ENCODE assay signal across 8 mouse cellular contexts in the genomic region with DNA sequence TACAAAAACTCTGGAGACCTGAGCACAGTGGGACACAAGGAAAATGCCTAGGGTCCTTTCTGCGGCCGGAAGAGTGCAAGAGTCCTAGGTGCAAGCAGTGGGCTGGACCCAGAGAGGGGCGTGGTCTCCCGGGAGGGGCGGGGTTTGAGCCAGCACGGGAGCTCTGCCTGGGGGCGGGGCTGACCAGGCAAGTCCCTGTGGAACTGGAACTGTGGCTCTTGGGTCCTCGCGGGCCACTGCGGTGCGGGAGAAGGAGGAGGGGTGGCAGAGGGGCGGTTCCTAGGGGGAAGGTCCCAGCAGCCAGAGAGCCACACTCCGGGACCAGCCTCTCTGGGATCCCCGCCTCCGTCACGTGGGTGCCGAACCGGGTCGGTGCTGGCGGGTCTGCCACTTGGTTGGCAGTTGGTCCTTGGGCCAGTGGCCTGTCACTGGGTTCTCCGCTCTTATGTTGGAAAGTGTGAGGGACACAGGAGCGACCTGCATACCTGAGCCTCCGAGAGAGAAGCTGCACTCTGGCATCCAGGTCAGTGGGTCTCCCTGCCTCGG. TPM values are rescaled to one million over a fixed set of nuclear protein-coding genes. Genes with fewer than 3 reads are reported as not detected.
DNase-seq lines count a peak whose midpoint lies in the region; ATAC-seq lines count a peak whose summit lies in the region.

A gene (plus strand): TSS at position 351 of the 546 bp plus-strand sequence.

- H3K27me3 ChIP-seq in embryonic facial prominence, embryonic 11.5 days (ENCODE audit: control insufficient read depth, insufficient read depth, low read length) = no peaks in the 10 kb centered on the region
- no peaks in the 10 kb centered on the region for H3K27me3 ChIP-seq in intestine, embryonic 16.5 days (replicated peaks; ENCODE audit: control insufficient read depth, insufficient read depth, low read length)

- ATAC-seq in embryonic facial prominence, embryonic 11.5 days (replicated peaks; ENCODE audit: insufficient number of reproducible peaks, low FRiP score, low TSS enrichment, low read depth) = peak; percentile 92
- ATAC-seq in intestine, embryonic 16.5 days = peak; percentile 99
- peak; percentile 86 for ATAC-seq in megakaryocyte progenitor cell, adult 5-6 weeks (replicated peaks; ENCODE audit: poor library complexity)

- DNase-seq in adrenal gland, postnatal 25 days = peak; percentile 98
- peak; percentile 87 for DNase-seq in embryonic facial prominence, embryonic 11.5 days (ENCODE audit: low spot score)
- peak; percentile 55 for DNase-seq in gonadal fat pad, adult 2 months (ENCODE audit: low read depth)
- DNase-seq in left cerebral cortex, postnatal 14 days (ENCODE audit: low spot score in 2 of 2) = peak; percentile 74 to 77
- peak; percentile 86 for DNase-seq in right cerebral cortex, postnatal 10 days (ENCODE audit: low spot score in 2 of 2)
- DNase-seq in urinary bladder, postnatal 10 days (ENCODE audit: low spot score) = peak; percentile 71

- H3K4me3 ChIP-seq in embryonic facial prominence, embryonic 11.5 days (ENCODE audit: low read depth, low read length) = peak within 1 kb of the TSS; percentile 42
- peak within 1 kb of the TSS; percentile 65 for H3K4me3 ChIP-seq in intestine, embryonic 16.5 days (ENCODE audit: low read length)

- no peaks in the 10 kb centered on the region for H3K4me1 ChIP-seq in embryonic facial prominence, embryonic 11.5 days (ENCODE audit: control insufficient read depth, insufficient read depth, low read length)
- H3K4me1 ChIP-seq in intestine, embryonic 16.5 days (ENCODE audit: control insufficient read depth, insufficient read depth, low read length) = 0 out of 2 replicates have a peak, but pooled peaks cover 6% of the 10 kb centered on the region

- peak within 1 kb of the TSS; percentile 50 for H3K9ac ChIP-seq in embryonic facial prominence, embryonic 11.5 days (replicated peaks; ENCODE audit: low read length)
- peak within 1 kb of the TSS; percentile 69 for H3K9ac ChIP-seq in intestine, embryonic 16.5 days (ENCODE audit: low read depth, low read length)

- no peaks in the 10 kb centered on the region for H3K36me3 ChIP-seq in embryonic facial prominence, embryonic 11.5 days (replicated peaks; ENCODE audit: control insufficient read depth, insufficient read depth, low read depth, low read length)
- H3K36me3 ChIP-seq in intestine, embryonic 16.5 days (ENCODE audit: control insufficient read depth, insufficient read depth, low read length) = no peaks in the 10 kb centered on the region

- 2% methylated on average over 22 of the region's 24 CpGs for WGBS in embryonic facial prominence, embryonic 11.5 days
- WGBS in intestine, embryonic 16.5 days = under 1% methylated on average over 18 of the region's 24 CpGs

- no peaks in the 10 kb centered on the region for H3K9me3 ChIP-seq in embryonic facial prominence, embryonic 11.5 days (replicated peaks; ENCODE audit: control insufficient read depth, low read length)
- no peaks in the 10 kb centered on the region for H3K9me3 ChIP-seq in intestine, embryonic 16.5 days (ENCODE audit: control insufficient read depth, low read length)

- no peak within 1 kb of the TSS for H3K27ac ChIP-seq in embryonic facial prominence, embryonic 11.5 days (replicated peaks; ENCODE audit: low read depth, low read length)
- H3K27ac ChIP-seq in intestine, embryonic 16.5 days (ENCODE audit: low read length) = peak within 1 kb of the TSS; percentile 82

- H3K4me2 ChIP-seq in embryonic facial prominence, embryonic 11.5 days (ENCODE audit: low read depth, low read length) = peak within 1 kb of the TSS; percentile 77
- peak within 1 kb of the TSS; percentile 95 for H3K4me2 ChIP-seq in intestine, embryonic 16.5 days (ENCODE audit: low read depth, low read length)

- intact Hi-C loops in left cerebral cortex, postnatal 14 days (cut with DNase I) = no loop called here

RNA-seq across cellular contexts. Expression of the gene that starts here (rescaled TPM):
- 3.9 and 7.2 TPM in 2 replicates for total RNA-seq in adrenal gland, postnatal 25 days (2021)
- 17.8 and 19.2 TPM in 2 replicates for polyA plus RNA-seq in embryonic facial prominence, embryonic 11.5 days (2014; fragmentation: Nextera tagmentation; extraction: Ambion mirVana)
- 13.2 and 15.2 TPM in 2 replicates for polyA plus RNA-seq in gonadal fat pad, adult 2 months (2012; rRNA removed)
- polyA plus RNA-seq in intestine, embryonic 16.5 days (2015; fragmentation: Nextera tagmentation; extraction: Ambion mirVana) = 13.7 and 14.7 TPM in 2 replicates
- total RNA-seq in left cerebral cortex, postnatal 14 days (2021) = 1 to 10 TPM; 4.0 to 4.5 TPM
- 4.8 and 5.0 TPM in 2 replicates for total RNA-seq in megakaryocyte progenitor cell, adult 5-6 weeks (2015)
- 3.3 and 4.7 TPM in 2 replicates for total RNA-seq in megakaryocyte progenitor cell, adult 5-6 weeks (2017)
